Mouse (Mus musculus): Measurements from ENCODE around the gene S100a10.

S100a10 gene

DNA sequence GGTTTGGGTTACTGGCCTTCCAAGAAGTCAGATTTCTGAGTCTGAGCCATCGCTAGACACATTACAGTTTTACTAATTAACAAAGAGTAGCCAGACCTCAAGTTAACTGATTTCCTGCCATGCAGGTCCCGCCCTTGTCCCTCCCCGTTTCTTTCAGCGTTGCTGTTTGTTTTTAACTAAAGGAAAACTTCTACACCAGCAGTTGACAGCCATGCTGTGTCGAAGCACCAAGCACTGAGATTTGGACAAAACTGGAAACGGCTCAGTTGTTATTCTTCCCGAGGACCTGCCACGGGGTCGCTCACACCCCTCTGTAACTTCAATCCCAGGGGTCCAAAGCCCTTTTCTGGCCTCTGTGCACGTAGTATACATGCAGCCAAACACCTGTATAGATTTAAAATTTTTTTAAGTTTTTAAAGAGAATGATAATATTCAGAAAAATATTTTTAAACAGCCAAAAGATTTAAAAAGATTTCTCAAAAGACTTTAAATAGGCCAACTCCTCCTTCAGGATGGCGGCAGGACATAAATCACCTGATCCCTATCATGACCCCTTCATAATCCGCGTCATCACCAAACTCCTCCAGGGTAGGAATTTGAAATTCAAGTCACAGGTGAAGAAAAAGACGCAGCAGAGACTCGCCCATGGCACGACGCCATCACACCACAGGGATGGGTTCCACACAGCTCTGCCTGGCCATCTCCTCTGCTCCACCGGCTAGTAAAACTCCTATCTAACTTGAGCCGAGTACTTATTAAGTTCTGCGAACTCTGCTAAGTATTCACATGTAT is 6.9 kb upstream of the S100a10 start:
- DNase-seq (ENCODE audit: inconsistent ontology term) = no peak

DNA sequence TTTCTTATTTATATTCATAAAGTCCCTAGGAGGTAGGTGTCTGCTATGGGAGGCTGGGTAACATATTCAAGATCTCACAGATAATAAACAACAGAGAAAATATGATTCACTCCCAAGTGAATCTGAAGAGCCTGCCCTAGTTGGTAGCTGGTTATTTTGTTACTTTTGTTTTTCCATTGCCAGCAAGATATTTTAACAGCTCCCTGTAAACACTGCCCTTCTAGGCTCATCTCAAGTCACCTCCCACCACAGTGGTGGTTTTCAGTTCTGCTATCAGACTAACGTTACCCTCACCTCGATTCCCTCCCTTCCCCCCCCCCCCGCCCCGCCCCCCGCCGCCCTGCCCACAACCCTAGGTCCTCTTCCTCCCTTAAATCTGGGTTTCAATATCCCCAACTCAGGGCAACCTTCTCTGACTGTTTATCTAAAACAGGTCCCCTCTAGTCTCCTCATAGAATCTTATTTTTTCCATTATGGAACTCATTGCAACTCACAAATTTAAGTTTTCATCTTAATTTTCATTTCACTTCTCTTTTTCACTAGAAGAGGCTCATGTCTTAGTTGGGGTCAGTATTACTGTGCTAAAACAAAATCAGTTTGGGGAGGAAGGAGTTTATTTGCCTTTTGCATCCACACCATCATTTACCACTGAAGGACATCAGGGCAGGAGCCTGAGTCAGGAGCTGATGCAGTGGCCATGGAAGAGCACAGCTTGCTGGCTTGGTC is 6.2 kb upstream of the S100a10 start:
- DNase-seq (ENCODE audit: inconsistent ontology term) = no peak

DNA sequence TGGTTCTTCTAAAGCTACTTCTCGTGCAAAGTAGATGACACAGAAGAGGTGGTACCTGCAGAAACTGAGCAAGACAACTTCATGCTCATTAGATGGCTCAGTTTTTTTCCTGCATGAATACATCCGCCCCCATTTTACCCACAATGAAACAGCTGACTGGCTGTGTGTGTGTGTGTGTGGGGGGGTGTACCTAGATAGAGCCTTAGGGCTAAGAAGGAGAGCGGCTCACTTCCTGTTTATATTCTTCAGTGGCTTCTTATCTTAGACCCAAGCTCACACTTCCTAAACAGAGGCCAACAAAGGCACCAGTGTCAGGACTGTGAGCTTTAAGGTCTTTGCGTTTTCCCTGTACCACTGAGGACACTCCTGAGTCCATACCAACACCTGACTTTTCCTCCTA is 4.9 kb upstream of the S100a10 start:
- DNase-seq (ENCODE audit: inconsistent ontology term) = no peak

DNA sequence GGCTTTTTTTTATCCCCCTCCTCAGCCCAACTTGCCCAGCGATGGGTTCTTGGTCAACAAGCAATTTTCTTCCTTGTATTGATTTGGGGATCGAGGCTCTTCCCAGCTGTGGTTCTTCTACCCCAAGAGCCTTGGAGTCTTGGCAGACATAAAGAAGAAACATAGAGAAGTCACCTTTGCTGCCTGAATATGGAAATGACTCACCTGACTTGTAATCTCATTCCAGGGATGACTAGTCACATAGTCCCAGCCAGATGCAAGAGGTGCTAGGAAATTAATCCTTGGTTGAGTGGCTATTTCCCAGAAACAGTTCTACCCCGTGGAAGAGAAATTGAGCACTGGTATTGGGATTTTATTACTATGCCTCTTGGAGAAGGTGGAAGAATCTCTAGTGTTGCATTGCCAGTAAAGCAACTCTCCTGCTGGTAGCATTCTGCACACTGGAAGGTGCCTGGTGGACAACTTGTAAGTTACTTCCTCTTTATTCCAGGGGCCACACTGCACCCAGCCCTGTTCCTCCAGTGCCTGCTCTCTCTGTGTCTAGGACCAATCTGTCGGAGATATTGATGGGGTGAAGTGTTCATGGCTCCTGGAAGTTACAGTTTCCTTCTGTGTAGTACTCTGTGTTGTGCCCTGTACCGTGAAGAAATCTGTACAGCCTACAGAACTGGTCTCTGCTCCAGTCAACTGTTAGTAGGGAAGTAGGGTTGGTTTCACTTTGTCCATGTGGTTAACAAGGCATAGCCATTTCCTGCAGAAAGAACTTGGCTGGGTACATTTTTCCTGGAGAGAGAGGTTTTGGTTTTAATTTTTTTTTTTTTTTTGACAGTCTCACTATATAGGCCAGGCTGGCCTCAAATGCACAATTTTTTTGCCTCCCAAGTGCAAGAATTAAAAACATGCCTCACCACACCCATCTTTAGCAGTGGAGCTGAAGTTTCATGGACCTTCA is 2.7 kb upstream of the S100a10 start:
- no peak for DNase-seq (ENCODE audit: inconsistent ontology term)

DNA sequence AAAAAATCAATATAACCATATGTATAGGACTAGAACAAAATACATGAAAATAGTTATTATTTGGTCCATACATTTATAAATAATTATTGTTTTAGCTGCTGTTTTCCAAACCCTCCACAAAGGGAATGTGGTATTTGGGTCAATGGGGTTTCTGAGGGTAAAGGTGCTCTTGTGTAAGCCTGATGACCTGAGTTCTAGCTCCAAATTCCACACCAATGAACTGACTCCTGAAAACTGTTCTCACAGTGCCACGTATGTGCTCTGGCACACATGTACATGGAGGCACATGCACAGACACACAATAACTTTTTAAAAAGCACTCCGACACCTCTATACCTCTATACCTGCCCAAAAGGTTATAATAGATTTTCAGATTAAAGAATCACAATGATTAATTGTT is 1.6 kb upstream of the S100a10 start:
- DNase-seq (ENCODE audit: inconsistent ontology term) = no peak

DNA sequence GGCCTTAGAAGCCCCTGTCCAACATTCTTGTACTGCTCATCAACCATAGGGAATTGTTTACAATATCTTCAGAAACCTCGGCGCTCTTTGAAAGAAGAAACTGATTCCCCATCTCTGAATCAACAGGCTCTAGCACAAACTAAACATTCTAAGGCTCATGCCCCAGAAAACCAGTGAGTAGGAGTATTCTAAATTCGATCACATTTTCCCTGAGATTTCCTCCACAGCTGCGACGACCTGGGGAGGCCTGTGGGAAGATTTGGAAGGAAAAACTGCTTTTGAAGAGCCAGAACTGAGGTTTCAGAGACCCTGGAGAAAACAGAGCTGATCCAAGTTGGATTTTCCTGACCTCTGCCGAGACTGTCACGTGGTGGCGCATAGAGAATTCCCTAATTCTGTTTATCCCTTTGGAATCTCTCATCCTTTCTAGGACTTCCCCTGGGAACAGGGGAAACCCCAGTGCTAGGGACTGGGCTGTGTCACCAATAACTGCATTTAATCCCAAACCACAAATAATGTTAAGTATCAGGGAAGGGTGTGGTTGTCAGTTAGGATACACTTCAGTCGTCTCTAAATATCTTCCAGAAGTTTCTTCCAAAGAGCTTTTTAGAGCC is 1.0 kb upstream of the S100a10 start:
- no peak for DNase-seq (ENCODE audit: inconsistent ontology term)

DNA sequence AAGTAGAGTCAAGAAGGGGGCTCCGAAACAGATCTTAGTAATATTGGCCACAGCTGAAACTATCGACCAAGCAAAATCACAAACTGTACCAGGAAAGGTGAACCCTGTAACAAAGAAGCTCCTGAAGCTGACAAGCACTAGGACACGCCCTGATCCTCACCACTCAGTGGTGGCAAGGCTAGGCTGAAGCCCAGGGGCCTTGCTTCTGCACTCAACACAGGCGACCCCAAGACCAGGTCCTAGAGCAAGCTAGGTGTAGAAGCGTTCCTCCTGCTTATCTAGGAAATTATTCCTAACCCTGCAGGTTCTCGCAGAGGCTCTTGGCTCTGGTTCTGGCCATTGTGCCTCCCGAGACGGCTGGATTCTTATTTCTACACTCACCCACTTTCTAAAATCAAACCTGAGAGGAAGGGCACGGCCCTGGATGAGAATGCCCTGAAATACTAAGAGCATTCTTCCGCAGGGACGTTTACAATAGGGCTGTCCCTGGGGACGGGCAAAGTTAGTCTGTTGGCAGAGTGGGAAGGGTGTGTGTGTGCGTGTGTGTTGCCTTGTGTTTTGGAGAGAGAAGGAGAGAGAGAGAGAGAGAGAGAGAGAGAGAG is 400 bp upstream of the S100a10 start:
- no peak for DNase-seq (ENCODE audit: inconsistent ontology term)

DNA sequence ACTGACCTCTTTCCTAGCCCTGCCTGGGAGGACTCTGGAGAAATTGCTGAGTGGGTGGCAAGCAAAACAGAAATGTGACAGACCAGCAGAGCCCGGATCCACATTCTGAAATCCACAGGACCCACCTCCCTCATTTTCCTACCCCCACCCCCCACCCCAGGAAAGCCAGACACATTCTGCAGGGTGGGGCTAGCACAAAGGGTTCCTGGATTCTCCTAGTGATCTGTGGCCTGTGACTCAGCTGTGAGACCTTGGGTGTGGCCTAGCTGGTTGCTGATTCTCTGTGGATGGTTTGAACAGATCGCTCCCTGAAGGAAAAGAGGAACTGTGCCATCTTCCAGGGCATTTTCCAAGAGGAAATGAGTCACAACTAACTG is 986 bp downstream of the S100a10 start:
- peak; percentile 98 for DNase-seq (ENCODE audit: inconsistent ontology term)

DNA sequence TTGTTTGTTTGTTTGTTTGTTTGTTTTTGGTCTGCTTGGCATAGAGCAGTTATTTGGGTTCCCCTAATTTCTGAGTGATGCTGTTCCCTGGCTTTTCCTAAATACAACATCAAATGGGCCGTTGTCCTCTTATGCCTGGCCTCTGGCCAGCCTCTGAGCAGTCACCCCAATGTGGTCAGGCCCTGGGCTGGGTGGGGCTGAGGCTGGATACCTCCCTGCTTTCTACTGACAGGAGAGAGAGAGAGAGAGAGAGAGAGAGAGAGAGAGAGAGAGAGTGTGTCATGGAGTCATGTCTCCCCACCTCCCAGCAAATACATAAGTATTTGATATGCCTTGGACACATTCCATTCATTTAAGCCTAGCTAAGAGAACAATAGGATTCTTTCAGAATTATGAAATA is 1.7 kb downstream of the S100a10 start:
- DNase-seq (ENCODE audit: inconsistent ontology term) = peak; percentile 91

DNA sequence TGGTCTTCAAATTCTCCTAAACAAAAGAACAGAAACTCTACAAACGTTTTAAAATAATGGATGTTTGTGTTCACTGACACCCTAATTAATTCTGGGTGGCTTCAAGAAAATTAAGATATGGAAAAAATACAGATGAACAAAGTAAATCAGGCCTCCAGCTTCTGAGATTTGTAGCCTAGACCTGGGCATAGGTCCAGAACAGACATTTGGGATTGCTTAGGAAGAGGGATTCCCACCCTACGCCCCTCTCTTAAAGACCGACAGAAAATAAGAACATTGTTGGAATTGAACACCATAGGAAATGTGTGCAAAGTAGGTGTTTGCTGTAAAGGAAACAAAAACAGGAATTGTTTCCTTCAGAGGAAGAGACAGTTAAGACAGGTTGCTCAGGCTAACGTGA is 2.6 kb downstream of the S100a10 start:
- DNase-seq (ENCODE audit: inconsistent ontology term) = no peak

DNA sequence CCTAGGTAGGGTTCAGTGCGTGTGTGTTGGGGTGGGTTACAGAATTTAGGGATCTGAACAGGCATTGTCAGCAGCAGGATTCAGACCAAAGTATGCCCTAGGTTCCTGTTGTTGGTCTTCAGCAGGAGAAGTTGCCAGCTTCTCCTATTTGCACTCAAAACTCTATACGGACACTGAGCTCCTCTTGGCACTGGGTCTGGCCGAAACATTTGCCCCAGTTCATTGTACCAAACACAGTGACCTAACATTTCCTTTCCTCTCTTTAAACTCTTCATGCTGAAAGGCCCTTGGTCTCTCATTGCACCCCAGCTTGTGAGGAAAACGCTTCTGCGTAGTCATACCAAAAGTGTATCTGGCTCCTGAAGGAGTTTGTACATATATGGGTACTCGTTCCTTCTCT is 5.1 kb downstream of the S100a10 start:
- DNase-seq (ENCODE audit: inconsistent ontology term) = no peak

DNA sequence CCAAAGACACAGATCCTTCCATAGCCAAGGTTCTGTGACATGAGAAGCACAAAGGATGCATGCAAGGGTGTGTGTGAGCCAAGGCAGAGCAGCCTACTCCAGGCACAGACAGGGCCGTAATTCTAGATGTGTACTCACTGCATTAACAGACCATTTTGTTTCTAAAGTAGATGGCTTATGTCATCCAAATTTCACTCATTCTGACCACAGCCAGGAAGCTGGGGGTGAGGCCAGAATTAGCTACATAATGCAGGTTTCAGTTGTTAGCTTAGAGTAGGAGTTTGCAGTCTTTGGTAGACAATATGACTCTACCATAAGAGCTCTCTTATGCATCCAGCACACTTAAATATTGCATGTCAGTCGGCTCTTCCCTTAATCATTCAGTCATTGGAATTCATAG is 7.5 kb downstream of the S100a10 start:
- no peak for DNase-seq (ENCODE audit: inconsistent ontology term)

DNA sequence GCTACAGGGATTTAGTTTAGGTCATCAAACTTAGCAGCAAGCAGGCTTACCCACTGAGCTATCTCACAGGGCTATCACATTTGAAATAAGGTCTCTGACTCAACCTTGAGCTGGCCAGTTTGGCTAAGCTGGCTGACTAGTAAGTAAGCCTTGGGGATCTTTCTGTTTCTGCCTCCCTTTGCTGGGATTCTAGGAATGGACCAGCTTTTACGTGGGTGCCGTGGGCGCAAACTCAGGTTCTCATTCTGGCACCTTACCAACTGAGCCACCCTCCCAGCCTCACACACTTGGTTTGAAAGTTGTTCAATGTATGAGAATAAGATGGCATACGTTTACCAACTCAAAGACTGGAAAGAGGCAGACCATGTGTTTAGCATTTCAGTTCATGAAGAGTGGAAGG is 8.3 kb downstream of the S100a10 start:
- no peak for DNase-seq (ENCODE audit: inconsistent ontology term)

DNA sequence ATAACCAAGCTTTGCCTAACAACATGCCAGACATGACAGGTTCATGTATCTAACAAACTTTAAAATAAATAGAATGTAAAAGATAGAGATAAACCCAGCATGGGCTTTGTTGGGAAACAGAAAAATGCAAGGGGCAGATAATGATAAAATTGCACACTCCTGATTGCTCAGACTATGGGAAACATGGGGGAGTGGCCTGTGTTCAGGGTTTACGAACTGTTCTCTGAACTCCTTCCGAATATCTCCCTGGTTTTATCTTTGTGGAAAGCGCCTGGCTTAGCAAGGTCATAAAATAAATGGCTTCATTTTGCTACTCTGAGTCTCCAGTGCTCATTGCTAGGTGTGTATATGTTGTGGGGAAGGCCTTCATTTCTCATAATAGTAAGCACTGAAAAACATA is 12.0 kb downstream of the S100a10 start:
- no peak for DNase-seq (ENCODE audit: inconsistent ontology term)

DNA sequence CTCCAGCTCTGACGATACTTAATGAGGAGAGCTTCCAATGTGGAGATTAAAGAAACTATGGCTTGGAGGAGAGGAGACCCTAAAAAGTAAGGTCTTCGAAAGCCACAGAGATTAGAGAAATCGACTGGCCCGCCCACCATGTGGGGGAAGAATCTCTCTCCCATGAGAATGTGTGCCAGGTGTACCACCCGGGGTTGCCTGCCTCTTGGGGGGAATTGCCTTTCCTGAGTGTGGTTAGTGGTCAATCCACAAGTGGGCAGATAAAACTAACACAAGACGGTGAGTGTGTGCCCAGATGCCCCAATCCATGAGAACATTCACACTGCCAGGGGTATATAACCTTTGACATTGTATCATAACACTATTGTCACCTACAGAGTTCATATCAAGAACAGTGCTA is 12.8 kb downstream of the S100a10 start:
- DNase-seq (ENCODE audit: inconsistent ontology term) = no peak

DNA sequence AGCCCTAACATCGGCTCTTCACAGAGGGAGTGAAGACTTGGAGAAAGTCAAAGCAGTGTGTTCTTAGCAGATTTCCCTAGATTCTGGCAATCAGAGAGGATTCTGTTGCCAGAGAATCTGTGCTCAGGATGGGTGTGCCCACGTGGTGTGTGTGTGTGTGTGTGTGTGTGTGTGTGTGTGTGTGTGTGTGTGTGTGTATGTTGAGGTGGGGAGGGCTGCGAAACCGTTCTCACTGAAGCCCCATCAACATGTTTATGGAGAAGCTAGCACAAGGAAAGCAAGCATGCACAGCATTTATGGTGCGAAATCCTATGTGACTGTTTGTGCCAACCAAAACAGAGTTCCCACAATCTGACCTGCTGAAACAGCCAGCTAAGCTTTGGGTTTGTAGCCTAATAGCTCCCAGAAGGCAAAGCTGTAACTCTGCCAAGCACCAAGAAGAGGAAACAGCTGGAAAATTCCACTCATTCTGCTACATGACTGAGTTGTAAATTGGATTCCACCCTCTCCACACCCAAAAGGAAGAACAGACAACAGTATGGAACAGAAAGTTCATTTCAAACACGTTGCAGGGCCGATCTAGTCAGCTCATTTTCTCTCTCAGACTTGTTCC is 13.7 kb downstream of the S100a10 start:
- peak; percentile 86 for DNase-seq (ENCODE audit: inconsistent ontology term)

DNA sequence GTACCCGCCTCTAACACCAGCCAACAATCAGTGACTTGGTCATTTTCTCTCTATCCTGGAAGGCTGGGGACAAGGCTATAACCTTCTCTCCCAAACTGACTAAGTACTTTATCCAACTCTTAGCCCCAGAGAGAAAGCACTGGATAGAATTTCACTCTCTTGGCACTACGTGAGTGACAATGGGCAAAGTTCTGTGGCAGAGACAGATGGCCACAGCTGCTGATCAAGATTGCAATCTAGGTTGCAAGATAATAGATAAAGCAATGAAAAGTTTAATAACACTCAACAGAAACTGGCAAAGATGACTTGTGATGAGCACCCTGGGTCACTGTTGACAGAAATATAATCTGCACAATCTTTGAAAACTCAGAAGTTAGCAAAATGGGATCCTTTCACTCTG is 14.2 kb downstream of the S100a10 start:
- DNase-seq (ENCODE audit: inconsistent ontology term) = no peak

DNA sequence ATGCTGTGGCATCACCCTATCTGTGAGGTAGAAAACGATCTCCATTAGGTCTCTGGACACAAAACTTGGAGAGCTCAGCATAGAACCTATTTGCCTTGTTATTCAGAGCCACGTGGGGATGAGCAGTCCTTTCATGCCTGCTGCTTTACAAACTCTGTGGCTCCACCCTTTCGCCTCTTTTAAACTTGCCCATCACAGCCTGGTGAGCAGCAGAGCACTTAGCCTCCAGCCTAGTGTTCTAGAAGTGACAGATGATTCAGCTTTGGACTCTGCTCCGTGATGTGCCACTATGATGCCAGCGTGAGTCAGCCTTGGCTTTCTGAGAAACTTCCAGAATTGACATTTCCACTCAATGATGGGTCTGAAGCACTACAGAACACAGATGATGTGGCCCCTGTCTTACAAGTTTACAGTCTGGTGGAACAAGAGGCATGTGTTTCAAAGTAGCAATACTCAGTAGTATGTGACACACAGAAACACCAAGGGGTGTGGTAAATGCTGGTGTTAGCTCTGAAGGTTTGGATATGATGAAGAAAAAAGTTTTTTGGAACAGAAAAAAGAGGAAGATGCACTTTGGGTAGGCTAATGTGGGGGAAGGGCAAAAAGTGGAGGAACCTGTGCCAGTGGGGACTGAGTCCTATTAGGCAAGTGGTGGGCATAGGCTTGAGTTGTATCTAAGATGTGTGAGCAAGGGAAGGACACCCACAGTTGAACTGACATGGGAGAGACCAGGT is 17.3 kb downstream of the S100a10 start:
- DNase-seq (ENCODE audit: inconsistent ontology term) = peak; percentile 82

DNA sequence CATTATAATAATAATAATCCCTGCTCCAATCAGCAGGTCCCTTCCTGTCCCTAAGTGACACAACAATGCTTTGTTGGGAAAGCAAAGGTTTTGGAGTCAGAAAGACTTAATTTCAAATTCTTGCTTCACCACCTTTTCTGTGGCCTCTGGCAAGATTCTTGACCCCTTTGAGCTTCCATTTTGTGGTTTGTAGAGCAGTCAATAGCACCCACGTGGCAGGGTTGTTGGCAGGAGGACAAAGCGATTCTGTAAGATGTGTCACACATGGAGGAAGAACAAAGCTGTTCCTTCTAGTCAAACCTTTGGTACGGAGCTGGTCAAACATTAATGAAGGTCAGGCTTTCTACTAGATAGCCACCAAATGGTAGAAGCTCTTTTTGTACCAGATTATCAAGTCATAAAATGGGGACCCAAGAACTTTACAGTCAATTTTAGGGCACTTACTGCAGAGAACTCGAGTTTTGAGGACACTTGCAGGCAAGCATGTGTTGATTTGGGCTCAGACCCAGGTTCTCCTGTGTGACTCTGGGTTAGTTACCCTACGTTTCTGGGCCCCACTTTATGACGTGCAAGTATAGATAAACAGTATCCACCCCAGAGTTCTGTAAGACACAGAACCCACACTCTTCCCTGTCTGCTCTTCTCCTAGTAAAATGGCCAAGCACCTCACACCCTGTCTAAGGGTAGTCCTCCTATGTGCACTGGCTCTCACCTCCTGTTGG is 24.6 kb downstream of the S100a10 start:
- DNase-seq (ENCODE audit: inconsistent ontology term) = peak; percentile 94

DNA sequence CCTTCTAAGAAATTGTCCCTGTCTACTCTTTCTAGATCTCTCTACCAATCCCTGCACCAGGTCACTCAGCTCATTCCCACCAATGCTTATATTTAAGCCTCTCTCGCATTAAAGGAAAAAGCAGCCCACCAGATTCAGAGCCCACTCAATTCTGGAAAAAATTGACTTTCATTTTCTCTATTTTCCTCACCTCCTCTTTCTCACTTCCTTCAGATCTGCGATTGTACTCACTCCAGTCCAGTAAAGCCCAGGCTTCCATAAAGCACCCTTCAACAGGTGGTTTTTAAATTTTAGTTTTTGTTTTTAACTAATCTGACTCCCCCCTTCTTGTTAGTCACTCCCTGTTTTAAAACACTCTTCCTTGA is 25.1 kb downstream of the S100a10 start:
- no peak for DNase-seq (ENCODE audit: inconsistent ontology term)

Data from Muller cell, postnatal 12 days (primary cell).